Mouse (Mus musculus) intestine, embryonic 15.5 days (tissue): ENCODE data around the gene Pld4. TPM values are rescaled to one million over a fixed set of nuclear protein-coding genes. Genes with fewer than 3 reads are reported as not detected.
"Not testable (repeated sequence)": the region's sequence is repeated elsewhere in the genome, so short reads cannot be mapped to it uniquely, and the experiment has no call there.

ENCODE experiments used
- ATAC-seq: fragments of 200-750 bp; cut with Nextera tagmentation; 2 replicates; pipeline ENCODE4 v1.8.0; 2017; ENCODE audit warnings: moderate TSS enrichment, moderate library complexity
- H3K27ac ChIP-seq: fragments of 300-500 bp; sonication (generic); 2 replicates; pipeline ENCODE4 v1.5.1; 2015; ENCODE audit warnings: mild to moderate bottlenecking, inconsistent platforms
- H3K27me3 ChIP-seq: fragments of 300-500 bp; sonication (generic); replicated peaks from 2 replicates; pipeline ENCODE4 v1.6.1; 2015; ENCODE audit warnings: inconsistent platforms
- H3K36me3 ChIP-seq: fragments of 300-500 bp; sonication (generic); 2 replicates; pipeline ENCODE4 v1.6.1; 2015; ENCODE audit warnings: inconsistent platforms
- H3K4me1 ChIP-seq: fragments of 300-500 bp; sonication (generic); replicated peaks from 2 replicates; pipeline ENCODE4 v1.6.1; 2015; ENCODE audit warnings: inconsistent platforms
- H3K4me2 ChIP-seq: fragments of 300-500 bp; sonication (generic); replicated peaks from 2 replicates; pipeline ENCODE4 v1.6.1; 2015; ENCODE audit warnings: mild to moderate bottlenecking, inconsistent platforms
- H3K4me3 ChIP-seq: fragments of 300-500 bp; sonication (generic); replicated peaks from 2 replicates; pipeline ENCODE4 v1.5.1; 2015; ENCODE audit warnings: inconsistent platforms
- H3K9ac ChIP-seq: fragments of 300-500 bp; sonication (generic); 2 replicates; pipeline ENCODE4 v1.6.1; 2015; ENCODE audit warnings: inconsistent platforms
- H3K9me3 ChIP-seq: fragments of 300-500 bp; sonication (generic); 2 replicates; pipeline ENCODE4 v1.6.1; 2016; ENCODE audit warnings: inconsistent platforms
- WGBS: fragments of 180-500 bp; shearing (Covaris S2); methylation state at CpG from one replicate; pipeline ENCODE4 v1.1.7; 2015; 5-methylcytosine and 5-hydroxymethylcytosine counted together
- polyA plus RNA-seq: library from polyadenylated mRNA; unstranded; fragments of >200 nt; fragmentation: Nextera tagmentation; extraction: Ambion mirVana; gene quantifications from 2 replicates; pipeline ENCODE4 v1.2.1, GENCODE M21; 2015

The Pld4 gene
- polyA plus RNA-seq, 1 experiment from 2014 or later, result 11.6 TPM

GRCm38 (mm10) chr12:112808587-112809364 is 48.3 kb downstream of the Pld4 start, which contains the start of gene Clba1:
Gene Clba1, plus strand, starts transcription at chr12:112808937.
- Histone ChIP-seq H3K4me2 (peak within 1 kb of the TSS; percentile 94), H3K4me1 (peaks cover 14% of the 10 kb centered on the region), H3K27ac (no peak within 1 kb of the TSS), H3K9ac (peak within 1 kb of the TSS; percentile 55), H3K4me3 (peak within 1 kb of the TSS; percentile 58), H3K36me3 (no peaks in the 10 kb centered on the region), H3K27me3 (no peaks in the 10 kb centered on the region; the same call in 1 of the 2 replicates), H3K9me3 (no peaks in the 10 kb centered on the region)
- WGBS, result under 1% methylated on average over 64 of the region's 64 CpGs
- ATAC-seq, result peak; percentile 96

- peaks cover 14% of the 10 kb centered on the region for H3K4me1 ChIP-seq
- H3K4me3 ChIP-seq, result peak overlapping the region; percentile 58
- H3K27me3 ChIP-seq, result no peaks in the 10 kb centered on the region
- H3K4me2 ChIP-seq, result peak overlapping the region; percentile 94
- no peak overlapping the region for H3K27ac ChIP-seq
- 15% methylated on average over 8 of the region's 8 CpGs for WGBS
- H3K9ac ChIP-seq, result peak overlapping the region; percentile 55; the same call in 1 of the 2 replicates
- H3K9me3 ChIP-seq, result no peaks in the 10 kb centered on the region
- H3K36me3 ChIP-seq, result no peaks in the 10 kb centered on the region
- ATAC-seq, result no peak
Measured at GRCm38 (mm10) chr12:112809641-112810040, 49.2 kb downstream of the Pld4 start.

- no peak overlapping the region for H3K4me3 ChIP-seq
- peak overlapping the region; percentile 94 for H3K4me2 ChIP-seq
- no peak overlapping the region for H3K9ac ChIP-seq
- no peaks in the 10 kb centered on the region for H3K9me3 ChIP-seq
- H3K36me3 ChIP-seq, result no peaks in the 10 kb centered on the region
- WGBS, result 64% methylated on average over 19 of the region's 19 CpGs
- no peak overlapping the region for H3K27ac ChIP-seq
- H3K4me1 ChIP-seq, result peaks cover 14% of the 10 kb centered on the region
- no peak for ATAC-seq
- no peaks in the 10 kb centered on the region for H3K27me3 ChIP-seq
Measured at GRCm38 (mm10) chr12:112810092-112810885, 49.8 kb downstream of the Pld4 start.

- Histone ChIP-seq H3K9me3 (no peaks in the 10 kb centered on the region), H3K27ac (no peak overlapping the region), H3K27me3 (no peaks in the 10 kb centered on the region), H3K4me1 (peaks cover 11% of the 10 kb centered on the region), H3K36me3 (peaks cover 9% of the 10 kb centered on the region), H3K4me3 (no peak overlapping the region), H3K4me2 (no peak overlapping the region), H3K9ac (no peak overlapping the region)
- no peak for ATAC-seq
- WGBS, result 92% methylated on average over 7 of the region's 7 CpGs
Measured at GRCm38 (mm10) chr12:112813370-112813769, 52.9 kb downstream of the Pld4 start.

GRCm38 (mm10) chr12:112814682-112815470 is 54.4 kb downstream of the Pld4 start:
- Histone ChIP-seq H3K9ac (no peak overlapping the region), H3K4me2 (no peak overlapping the region), H3K36me3 (peaks cover 24% of the 10 kb centered on the region), H3K27ac (no peak overlapping the region), H3K27me3 (no peaks in the 10 kb centered on the region), H3K4me1 (peaks cover 8% of the 10 kb centered on the region; the same call in 1 of the 2 replicates), H3K4me3 (no peak overlapping the region), H3K9me3 (no peaks in the 10 kb centered on the region)
- ATAC-seq, result no peak
- 74% methylated on average over 14 of the region's 14 CpGs for WGBS

- Histone ChIP-seq H3K4me2 (no peak overlapping the region), H3K4me3 (no peak overlapping the region), H3K9ac (no peak overlapping the region), H3K4me1 (0 out of 2 replicates have a peak, but pooled peaks cover 10% of the 10 kb centered on the region), H3K36me3 (peaks cover 32% of the 10 kb centered on the region), H3K27me3 (no peaks in the 10 kb centered on the region), H3K9me3 (no peaks in the 10 kb centered on the region), H3K27ac (no peak overlapping the region)
- 56% methylated on average over 4 of the region's 4 CpGs for WGBS
- ATAC-seq, result no peak
Measured at GRCm38 (mm10) chr12:112816294-112816693, 55.8 kb downstream of the Pld4 start.

- H3K27me3 ChIP-seq, ATAC-seq, H3K9me3 ChIP-seq, H3K9ac ChIP-seq, H3K4me3 ChIP-seq, H3K27ac ChIP-seq, H3K4me2 ChIP-seq: not testable (repeated sequence)
- 85% methylated on average over 7 of the region's 7 CpGs for WGBS
- peaks cover 36% of the 10 kb centered on the region for H3K36me3 ChIP-seq
- H3K4me1 ChIP-seq, result 0 out of 2 replicates have a peak, but pooled peaks cover 16% of the 10 kb centered on the region
Measured at GRCm38 (mm10) chr12:112816866-112817265, 56.4 kb downstream of the Pld4 start.

Other genes starting within 250 kb of the Pld4 start
- gene Tmem179, start 243.9 kb upstream of the Pld4 start, polyA plus RNA-seq, result 2.4 and 3.2 TPM in 2 replicates
- 2.5 and 2.8 TPM in 2 replicates for gene Inf2, start 171.9 kb upstream of the Pld4 start, polyA plus RNA-seq
- gene Adssl1, start 140.6 kb upstream of the Pld4 start, polyA plus RNA-seq, result 2.1 and 2.8 TPM in 2 replicates
- gene Siva1, start 116.0 kb upstream of the Pld4 start, polyA plus RNA-seq, result 183 and 225 TPM in 2 replicates
- 128 and 141 TPM in 2 replicates for gene Akt1, start 85.8 kb upstream of the Pld4 start, polyA plus RNA-seq
- 7.5 and 10.3 TPM in 2 replicates for gene Zbtb42, start 81.8 kb upstream of the Pld4 start, polyA plus RNA-seq
- gene Cep170b, start 40.2 kb upstream of the Pld4 start, polyA plus RNA-seq, result 20.1 and 22.4 TPM in 2 replicates
- 2.3 and 3.0 TPM in 2 replicates for gene Ahnak2, start 42.0 kb downstream of the Pld4 start, polyA plus RNA-seq
- 3.7 and 4.6 TPM in 2 replicates for gene Clba1, start 48.3 kb downstream of the Pld4 start, polyA plus RNA-seq
- 87.6 and 88.0 TPM in 2 replicates for gene Cdca4, start 68.8 kb downstream of the Pld4 start, polyA plus RNA-seq
- 0.24 and 0.40 TPM in 2 replicates for gene Gpr132, start 107.6 kb downstream of the Pld4 start, polyA plus RNA-seq
- gene Jag2, start 169.1 kb downstream of the Pld4 start, polyA plus RNA-seq, result 3.7 and 4.1 TPM in 2 replicates
- gene Nudt14, start 181.5 kb downstream of the Pld4 start, polyA plus RNA-seq, result 91.3 and 94.7 TPM in 2 replicates
- 19.5 and 22.4 TPM in 2 replicates for gene Btbd6, start 215.8 kb downstream of the Pld4 start, polyA plus RNA-seq
- 45.8 and 49.8 TPM in 2 replicates for gene Brf1, start 240.0 kb downstream of the Pld4 start, polyA plus RNA-seq